Mouse (Mus musculus): ENCODE results near the gene Hyal3. TPM values are rescaled to one million over a fixed set of nuclear protein-coding genes. Genes with fewer than 3 reads are reported as not detected.

Hyal3 gene
- total and polyA plus RNA-seq, 3 experiments: 2.3 to 6.8 TPM; not detected in 1

DNA sequence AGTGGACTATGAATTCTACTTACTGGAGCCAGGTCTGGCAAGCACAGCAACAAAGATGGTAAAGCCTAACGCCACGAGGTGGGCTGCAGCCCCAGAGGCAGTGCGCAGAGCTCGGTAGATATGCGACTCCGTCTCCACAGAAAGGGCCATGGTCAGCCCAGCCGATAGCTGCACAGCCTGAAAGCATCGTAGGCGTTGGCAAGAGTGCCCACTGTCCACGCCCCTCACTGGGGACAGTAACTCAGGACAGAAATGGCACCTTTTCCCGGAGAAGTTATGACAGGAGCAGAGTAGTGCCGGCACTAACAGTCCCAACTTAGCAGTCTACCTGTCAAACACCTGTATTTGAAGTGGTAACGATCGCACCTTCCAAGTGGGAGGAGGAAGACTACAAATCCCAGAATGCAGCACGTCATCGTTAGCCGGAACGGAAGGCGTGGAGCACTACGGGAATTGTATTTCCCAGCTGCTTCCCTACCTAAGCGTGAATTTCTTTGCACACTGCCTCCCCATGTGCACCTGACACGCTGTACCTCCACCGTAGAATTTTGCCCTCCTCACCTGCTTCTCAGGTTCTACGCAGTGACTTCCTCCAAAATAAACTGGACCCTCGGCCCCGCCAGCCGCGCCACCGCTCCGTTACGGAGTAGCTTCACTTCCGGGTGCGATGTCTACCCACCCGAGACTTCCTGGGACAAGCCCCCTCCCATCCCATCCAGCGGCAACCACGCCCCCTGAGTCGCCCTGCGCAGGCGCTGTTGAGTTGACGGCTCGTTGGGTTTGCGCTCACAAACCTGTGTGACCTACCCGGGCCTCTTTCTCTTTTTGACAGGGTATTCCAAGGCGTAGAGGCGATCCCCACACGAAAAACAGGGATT is 38.9 kb upstream of the Hyal3 start, which contains the start of the genes Cyb561d2 and Nprl2 (continued):
- TF ChIP-seq CHD1 (IDR thresholded peaks at IDR 0.05; ENCODE audit: low read depth, low read length) (no peak), MYB (IDR thresholded peaks at IDR 0.05; ENCODE audit: low read depth, low read length) (peak; percentile 57; the same call in 1 of the 2 replicates), POLR2AphosphoS5 (IDR thresholded peaks at IDR 0.05; ENCODE audit: borderline replicate concordance, low read depth, low read length) (no peak), RCOR1 (IDR thresholded peaks at IDR 0.05; ENCODE audit: low read depth, low read length) (no peak)

DNA sequence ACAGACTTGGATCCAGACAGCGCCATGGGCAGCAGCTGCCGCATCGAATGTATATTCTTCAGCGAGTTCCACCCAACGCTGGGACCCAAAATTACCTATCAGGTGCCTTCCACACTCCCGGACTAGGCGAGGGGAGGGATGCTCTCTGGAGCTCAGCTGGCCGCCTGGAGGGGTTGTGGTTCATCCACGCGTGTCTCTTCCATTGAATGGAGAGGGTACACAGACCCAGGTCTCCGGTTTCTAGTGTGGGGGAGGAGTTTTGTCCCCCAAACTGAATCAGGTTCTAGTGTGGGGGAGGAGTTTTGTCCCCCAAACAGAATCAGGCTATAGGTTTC is 38.3 kb upstream of the Hyal3 start:
- H3K27me3 ChIP-seq (ENCODE audit: control insufficient read depth in 1 of 2, insufficient read depth in 2 of 2, low read length in 2 of 2): no peaks in the 10 kb centered on the region
- peak overlapping the region; percentile 82 for H3K9ac ChIP-seq (ENCODE audit: control insufficient read depth, low read depth, low read length, poor library complexity, severe bottlenecking)
- H3K79me2 ChIP-seq (ENCODE audit: control insufficient read depth, insufficient read depth, low read length, poor library complexity): peaks cover 10% of the 10 kb centered on the region
- peak overlapping the region; percentile 72 to 90 for H3K4me3 ChIP-seq (ENCODE audit: control insufficient read depth in 1 of 2, insufficient read depth in 1 of 2, low read depth in 2 of 2, low read length in 2 of 2)
- peaks cover 0 to 2% of the 10 kb centered on the region in 2 experiments; a peak in 1 of 4 replicates for H3K36me3 ChIP-seq (ENCODE audit: control insufficient read depth in 1 of 2, insufficient read depth in 2 of 2, low read length in 2 of 2)
- H3K4me1 ChIP-seq (ENCODE audit: control insufficient read depth in 1 of 2, insufficient read depth in 2 of 2, low read length in 2 of 2): peaks cover 0 to 8% of the 10 kb centered on the region in 2 experiments; a peak in 1 of 4 replicates
- DNase-seq (ENCODE audit: low read depth, low spot score): no peak
- no peaks in the 10 kb centered on the region for H3K9me3 ChIP-seq (replicated peaks; ENCODE audit: insufficient read depth, low read length)
- peak; percentile 2; the same call in 1 of the 2 replicates for TF ChIP-seq MAZ (IDR thresholded peaks at IDR 0.05; ENCODE audit: low read depth, low read length)
- TF ChIP-seq E2F4 (IDR thresholded peaks at IDR 0.05; ENCODE audit: borderline replicate concordance, low read depth, low read length): no peak
- H3K27ac ChIP-seq (ENCODE audit: control insufficient read depth, low read depth, low read length): peak overlapping the region; percentile 51

DNA sequence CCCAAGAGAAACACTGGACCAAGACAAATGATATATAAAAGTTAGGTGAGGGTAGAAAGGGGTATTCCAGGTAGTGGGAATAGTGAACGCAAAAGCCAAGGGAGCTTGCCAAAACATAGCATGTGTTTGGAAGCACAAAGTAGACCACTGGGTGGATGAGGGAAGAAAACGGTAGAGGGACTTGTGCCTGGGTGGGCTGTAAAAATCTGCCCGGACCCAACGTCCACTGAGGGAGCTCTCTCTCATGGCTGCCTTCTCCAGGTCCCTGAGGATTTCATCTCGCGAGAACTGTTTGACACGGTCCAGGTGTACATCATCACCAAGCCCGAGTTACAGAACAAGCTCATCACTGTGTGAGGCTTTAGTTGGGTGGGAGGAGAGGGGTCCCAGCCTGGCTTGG is 37.9 kb upstream of the Hyal3 start:
- TF ChIP-seq NELFE (IDR thresholded peaks at IDR 0.05; ENCODE audit: low read depth, low read length) (no peak), POLR2A (IDR thresholded peaks at IDR 0.05; ENCODE audit: control insufficient read depth in 1 of 2, insufficient read depth in 1 of 2, low read depth in 1 of 2, low read length in 2 of 2, poor library complexity in 1 of 2) (no peak), NRF1 (IDR thresholded peaks at IDR 0.05; ENCODE audit: insufficient read depth, low read depth, low read length, poor library complexity, severe bottlenecking) (no peak), UBTF (IDR thresholded peaks at IDR 0.05; ENCODE audit: borderline replicate concordance, insufficient read depth, low read depth, low read length) (no peak), POLR2AphosphoS2 (IDR thresholded peaks at IDR 0.05; ENCODE audit: low read length) (no peak), BHLHE40 (IDR thresholded peaks at IDR 0.05; ENCODE audit: borderline replicate concordance, low read depth, low read length) (no peak), MAX (IDR thresholded peaks at IDR 0.05; ENCODE audit: low read length) (no peak), CTCF (IDR thresholded peaks at IDR 0.05 in 2 of 3, conservative IDR thresholded peaks at IDR 0.05 in 1 of 3; ENCODE audit: control insufficient read depth in 1 of 3, insufficient read depth in 1 of 3, low read depth in 2 of 3, low read length in 3 of 3, poor library complexity in 1 of 3, severe bottlenecking in 1 of 3) (no peak), USF2 (IDR thresholded peaks at IDR 0.05; ENCODE audit: borderline replicate concordance in 1 of 2, insufficient read depth in 1 of 2, low read depth in 1 of 2, low read length in 2 of 2) (no peak), KAT2A (conservative IDR thresholded peaks at IDR 0.05; ENCODE audit: low read depth, low read length) (no peak), MAZ (IDR thresholded peaks at IDR 0.05; ENCODE audit: low read depth, low read length) (no peak), RCOR1 (IDR thresholded peaks at IDR 0.05; ENCODE audit: low read depth, low read length) (no peak)
- no peaks in the 10 kb centered on the region for H3K9me3 ChIP-seq (replicated peaks; ENCODE audit: insufficient read depth, low read length)
- H3K4me1 ChIP-seq (ENCODE audit: control insufficient read depth in 1 of 2, insufficient read depth in 2 of 2, low read length in 2 of 2): peaks cover 0 to 8% of the 10 kb centered on the region in 2 experiments; a peak in 1 of 4 replicates
- peak overlapping the region; percentile 72 to 90 for H3K4me3 ChIP-seq (ENCODE audit: control insufficient read depth in 1 of 2, insufficient read depth in 1 of 2, low read depth in 2 of 2, low read length in 2 of 2)
- H3K9ac ChIP-seq (ENCODE audit: control insufficient read depth, low read depth, low read length, poor library complexity, severe bottlenecking): peak overlapping the region; percentile 82
- DNase-seq (ENCODE audit: low read depth, low spot score): no peak
- H3K79me2 ChIP-seq (ENCODE audit: control insufficient read depth, insufficient read depth, low read length, poor library complexity): peaks cover 7% of the 10 kb centered on the region
- H3K36me3 ChIP-seq (ENCODE audit: control insufficient read depth in 1 of 2, insufficient read depth in 2 of 2, low read length in 2 of 2): peaks cover 0 to 2% of the 10 kb centered on the region in 2 experiments; a peak in 1 of 4 replicates
- no peaks in the 10 kb centered on the region for H3K27me3 ChIP-seq (ENCODE audit: control insufficient read depth in 1 of 2, insufficient read depth in 2 of 2, low read length in 2 of 2)
- H3K27ac ChIP-seq (ENCODE audit: control insufficient read depth, low read depth, low read length): no peak overlapping the region
